Mouse (Mus musculus): ENCODE data around the gene Ncan.
"Not testable (repeated sequence)": the region's sequence is repeated elsewhere in the genome, so short reads cannot be mapped to it uniquely, and the experiment has no call there.

The Ncan gene

DNA sequence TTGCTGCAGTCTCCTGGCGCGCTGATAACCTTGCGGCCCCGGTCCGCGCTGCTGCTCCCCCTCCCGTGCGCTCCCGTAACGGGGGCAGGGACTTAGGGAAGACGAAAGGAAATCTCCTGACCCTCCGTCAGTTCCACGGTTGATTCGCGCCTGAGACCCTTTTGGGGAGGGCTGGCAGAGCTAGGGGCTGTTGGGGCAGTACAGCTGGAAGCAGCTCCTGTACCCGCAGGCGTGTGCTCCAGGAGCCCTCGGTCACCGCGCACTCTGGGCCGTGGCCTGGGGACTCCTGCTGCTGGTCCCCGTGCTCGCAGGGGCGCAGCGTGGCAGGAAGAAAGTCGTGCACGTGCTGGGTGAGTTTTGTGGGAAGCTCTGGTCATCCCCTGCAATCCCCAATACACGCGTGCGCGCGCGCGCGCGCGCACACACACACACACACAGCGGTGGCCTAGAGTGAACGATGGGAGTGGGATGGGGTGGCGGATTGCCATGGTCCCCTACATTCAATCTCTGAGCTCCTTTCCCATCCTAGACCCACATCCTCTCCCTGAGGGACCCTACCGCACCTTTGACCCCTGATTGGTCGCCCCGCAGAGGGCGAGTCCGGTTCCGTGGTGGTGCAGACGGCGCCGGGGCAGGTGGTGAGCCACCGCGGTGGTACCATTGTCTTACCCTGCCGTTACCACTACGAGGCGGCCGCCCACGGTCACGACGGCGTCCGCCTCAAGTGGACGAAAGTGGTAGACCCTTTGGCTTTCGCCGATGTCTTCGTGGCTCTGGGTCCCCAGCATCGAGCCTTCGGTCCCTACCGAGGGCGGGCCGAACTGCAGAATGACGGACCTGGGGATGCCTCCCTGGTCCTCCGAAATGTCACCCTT lies 36.2 kb downstream of the Ncan start:
- no peak for DNase-seq (ENCODE audit: low read depth, low spot score)

DNA sequence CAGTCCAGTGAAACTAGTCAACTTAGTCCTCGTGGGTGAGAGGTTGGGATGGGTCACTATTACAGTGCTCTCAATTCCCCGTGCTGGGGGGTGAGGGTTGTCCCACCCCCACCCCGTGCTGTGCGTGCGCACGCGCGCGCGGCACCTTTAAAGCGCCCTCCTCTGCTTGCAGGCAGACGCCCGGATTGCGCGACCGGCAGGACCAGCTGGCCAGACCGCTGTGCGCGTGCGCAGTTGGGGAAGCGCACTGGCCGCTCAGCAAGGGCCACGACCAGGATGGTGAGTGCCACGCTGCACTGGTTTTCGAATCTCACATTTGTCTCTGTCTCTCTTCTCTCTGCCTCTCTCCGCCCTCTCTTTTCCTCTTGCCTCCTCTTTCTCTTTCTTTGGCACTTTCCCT lies 37.4 kb downstream of the Ncan start, which contains the start of gene Hapln4:
Gene Hapln4, plus strand, starts transcription at position 173 of the 400 bp plus-strand sequence.
- no peak for DNase-seq (ENCODE audit: low read depth, low spot score)

DNA sequence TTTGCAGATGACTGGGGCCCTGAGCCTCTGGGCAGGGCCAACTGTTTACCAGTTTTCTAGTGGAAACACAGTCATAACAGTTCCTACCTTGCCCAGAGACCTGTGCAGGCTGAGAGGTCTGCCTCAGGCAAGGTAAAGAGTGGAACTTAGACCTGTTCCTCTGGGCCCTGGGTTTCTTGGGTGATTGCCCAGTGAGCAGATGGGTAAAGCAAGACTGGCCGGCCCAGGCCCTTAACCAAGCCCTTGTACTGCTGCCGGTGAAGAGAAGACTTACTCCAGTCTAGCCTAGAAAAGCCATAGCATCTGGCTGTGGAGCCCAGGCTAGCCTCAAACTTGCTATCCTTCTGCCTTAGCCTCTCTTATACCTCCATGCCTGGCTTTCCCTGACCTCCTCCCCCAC lies 38.7 kb downstream of the Ncan start:
- no peak for DNase-seq (ENCODE audit: low read depth, low spot score)

DNA sequence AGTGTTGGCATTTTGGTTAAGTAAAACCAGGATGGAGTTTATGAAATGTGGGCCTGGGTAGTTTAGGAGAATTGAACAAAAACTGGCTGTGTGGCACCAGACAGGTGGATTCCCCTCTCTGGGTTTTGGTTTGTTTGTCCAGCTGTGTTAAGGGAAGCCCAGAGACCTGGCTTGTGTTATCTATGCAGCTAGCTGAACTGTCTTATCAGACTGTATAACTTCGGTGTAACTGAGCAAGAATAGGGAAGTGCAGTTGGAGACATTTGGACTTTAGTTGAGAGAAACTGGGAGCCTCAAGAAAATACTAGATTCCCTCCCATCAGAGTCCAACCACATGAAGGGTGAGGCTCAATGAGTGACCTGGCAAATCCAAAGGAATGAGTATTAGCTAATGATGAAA lies 47.0 kb downstream of the Ncan start:
- no peak for DNase-seq (ENCODE audit: low read depth, low spot score)

DNA sequence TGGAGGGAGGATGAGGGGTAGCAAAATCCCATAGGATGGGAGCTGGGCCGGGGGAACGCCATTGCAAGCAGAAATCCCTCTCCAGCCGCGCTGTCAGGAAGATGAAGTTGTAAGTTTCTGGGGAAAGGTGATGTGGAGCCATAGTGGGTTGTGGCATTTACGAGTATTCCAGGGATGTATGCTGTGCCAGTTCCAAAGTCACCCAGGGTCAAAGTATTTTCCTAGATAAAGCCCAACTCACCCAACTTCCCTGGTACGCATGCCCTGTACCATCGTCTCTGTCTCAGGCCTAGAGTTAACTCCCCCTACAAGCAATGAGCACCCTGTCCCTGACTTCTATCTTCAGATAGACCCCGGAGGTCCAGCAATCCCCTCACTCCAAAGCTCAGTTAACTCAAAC lies 47.6 kb downstream of the Ncan start:
- DNase-seq (ENCODE audit: low read depth, low spot score), result no peak

DNA sequence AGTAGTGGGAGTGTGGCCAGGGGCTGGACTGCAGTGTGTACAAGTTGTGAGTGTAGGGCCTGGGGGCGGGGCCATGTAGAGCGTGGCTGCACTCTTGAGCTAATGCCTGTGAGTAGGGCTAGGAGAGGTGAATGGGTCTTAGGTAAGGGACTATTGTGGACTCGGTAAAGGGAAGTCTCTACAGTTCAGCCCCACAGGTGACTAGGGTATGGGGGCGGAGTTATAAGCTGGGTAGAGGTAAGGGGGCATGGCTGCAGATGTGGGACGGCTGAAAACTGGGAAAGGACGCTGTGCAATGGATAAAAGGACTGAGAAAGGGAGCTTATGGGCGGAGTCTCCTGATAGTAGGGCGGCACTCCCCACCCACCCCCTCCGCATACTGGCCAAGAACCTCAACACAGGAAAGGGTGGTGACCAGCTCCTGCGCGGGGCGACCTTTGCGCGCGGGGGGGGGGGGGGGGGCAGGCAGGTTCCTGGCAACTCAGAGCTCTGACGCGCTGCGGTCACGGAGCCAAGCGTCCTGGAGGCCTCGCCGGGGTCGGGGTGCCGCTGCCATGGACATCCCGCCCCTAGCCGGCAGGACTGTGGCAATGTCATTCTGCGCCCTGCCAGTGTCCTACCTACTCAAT lies 48.1 kb downstream of the Ncan start, which contains the start of gene Tm6sf2:
Gene Tm6sf2, plus strand, starts transcription at position 484 of the 629 bp plus-strand sequence.
- DNase-seq (ENCODE audit: low read depth, low spot score), result no peak

DNA sequence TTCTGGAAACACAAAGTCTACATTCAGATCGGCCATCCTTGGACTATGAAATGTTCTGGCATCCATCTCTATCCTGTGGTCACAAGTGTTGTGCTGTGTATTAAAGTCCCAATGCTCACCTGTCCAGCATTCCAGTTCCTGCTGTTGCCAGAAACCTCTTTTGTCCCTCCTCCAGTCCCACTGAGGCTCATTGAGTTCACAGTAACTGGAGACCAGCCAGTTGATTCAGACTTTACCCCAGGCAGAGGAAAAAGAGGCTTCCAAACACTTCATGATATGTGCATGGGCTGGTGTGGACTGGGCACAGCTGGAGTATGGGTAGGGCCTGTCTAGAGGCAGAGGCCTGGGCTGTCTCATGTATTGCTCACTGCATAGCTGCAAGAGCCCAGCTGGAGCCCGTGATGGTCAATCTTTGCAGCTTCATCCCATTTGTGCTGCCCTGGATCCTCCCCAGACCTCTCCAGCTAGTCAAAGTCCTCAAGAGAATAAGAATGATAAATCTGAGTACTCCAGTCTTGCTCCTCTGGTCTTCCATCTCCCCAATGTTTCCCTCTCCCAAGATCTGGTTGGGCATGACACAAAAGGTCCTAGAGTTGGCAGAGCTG lies 48.7 kb downstream of the Ncan start:
- no peak for DNase-seq (ENCODE audit: low read depth, low spot score)

DNA sequence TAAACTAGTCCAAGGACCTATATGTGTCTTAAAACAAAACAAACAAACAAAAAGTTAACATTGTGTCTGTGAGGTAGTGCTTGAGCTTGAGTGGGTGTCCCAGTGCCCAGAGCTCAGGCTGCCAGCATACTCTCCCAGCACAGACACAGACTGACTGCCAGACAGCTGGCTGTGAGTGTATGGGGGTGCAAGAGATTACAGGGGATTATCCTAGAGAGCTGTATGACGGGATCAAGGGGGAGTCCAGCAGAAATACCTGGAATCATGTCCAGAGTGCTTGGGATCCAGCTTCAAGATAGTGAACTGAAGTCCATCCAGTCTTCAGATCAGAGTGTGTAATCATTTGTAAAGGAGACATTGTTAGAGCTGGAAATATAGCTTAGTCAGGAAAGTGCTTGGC lies 63.0 kb downstream of the Ncan start:
- DNase-seq (ENCODE audit: low read depth, low spot score), result no peak

DNA sequence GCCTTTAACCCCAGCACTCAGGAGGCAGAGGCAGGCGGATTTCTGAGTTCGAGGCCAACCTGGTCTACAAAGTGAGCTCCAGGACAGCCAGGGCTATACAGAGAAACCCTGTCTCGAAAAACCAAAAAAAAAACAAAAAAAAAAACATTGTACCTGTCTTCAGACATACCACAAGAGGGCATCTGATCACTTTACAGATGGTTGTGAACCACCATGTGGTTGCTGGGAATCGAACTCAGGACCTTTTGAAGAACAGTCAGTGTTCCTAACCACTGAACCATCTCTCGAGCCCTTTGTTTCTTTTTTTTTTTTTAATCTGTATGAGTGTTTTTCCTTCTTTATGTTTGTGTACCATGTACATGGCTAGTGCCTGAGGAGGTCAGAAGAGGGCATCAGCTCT lies 70.2 kb downstream of the Ncan start:
- not testable (repeated sequence) for DNase-seq (ENCODE audit: low read depth, low spot score)

DNA sequence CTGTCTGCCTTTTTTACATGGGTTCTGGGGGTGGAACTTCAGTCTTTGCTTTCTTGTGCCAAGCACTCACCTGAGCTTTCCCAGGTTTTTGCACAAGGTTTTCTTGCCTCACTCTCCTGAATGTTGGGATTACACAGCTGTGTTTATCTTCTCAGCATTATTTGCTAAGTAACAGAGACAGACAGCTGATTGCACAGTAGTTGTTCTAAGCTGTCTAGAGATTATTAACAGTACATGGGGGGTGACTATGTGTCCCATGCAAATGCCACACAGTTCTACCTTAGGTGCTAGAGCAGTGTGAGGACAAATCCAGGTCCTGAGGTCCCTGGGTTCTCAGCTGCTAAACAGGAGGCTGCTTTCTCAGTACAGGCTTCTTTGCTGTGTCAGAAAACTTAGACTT lies 71.0 kb downstream of the Ncan start:
- no peak for DNase-seq (ENCODE audit: low read depth, low spot score)

DNA sequence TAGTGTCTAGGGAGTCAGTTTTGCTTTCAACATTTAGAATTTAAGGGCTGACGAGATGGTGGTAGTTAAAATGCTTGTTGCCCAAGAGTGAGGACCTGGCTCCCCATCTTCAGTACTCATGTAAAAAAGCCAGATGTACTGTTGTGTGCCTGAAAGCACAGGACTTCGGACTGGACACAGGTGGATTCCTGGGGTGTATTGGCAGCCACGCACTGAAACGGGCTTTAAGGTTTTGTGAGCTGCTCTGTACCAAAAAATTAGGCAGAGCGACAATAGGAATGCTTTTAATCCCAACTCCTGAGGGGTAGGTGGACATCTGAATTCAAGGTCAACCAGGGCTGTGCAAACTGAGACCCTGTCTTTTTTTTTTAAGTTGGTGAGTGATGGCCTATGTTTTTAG lies 76.7 kb downstream of the Ncan start:
- DNase-seq (ENCODE audit: low read depth, low spot score), result no peak
